Mouse (Mus musculus) heart, adult 2 months (tissue): ENCODE results near the gene Agxt2.

Source experiments
- CTCF ChIP-seq: fragments of 200-600 bp; IDR thresholded peaks from 2 replicates; pipeline ENCODE4 v1.8.1; 2022; ENCODE audit warnings: antibody characterized with exemption, mild to moderate bottlenecking, moderate library complexity
- EP300 ChIP-seq: fragments of 200-500 bp; IDR thresholded peaks from 2 replicates; pipeline ENCODE4 v1.6.1; 2011; ENCODE audit warnings: low read depth, low read length, control low read depth; ENCODE audit not compliant: insufficient read depth

DNA sequence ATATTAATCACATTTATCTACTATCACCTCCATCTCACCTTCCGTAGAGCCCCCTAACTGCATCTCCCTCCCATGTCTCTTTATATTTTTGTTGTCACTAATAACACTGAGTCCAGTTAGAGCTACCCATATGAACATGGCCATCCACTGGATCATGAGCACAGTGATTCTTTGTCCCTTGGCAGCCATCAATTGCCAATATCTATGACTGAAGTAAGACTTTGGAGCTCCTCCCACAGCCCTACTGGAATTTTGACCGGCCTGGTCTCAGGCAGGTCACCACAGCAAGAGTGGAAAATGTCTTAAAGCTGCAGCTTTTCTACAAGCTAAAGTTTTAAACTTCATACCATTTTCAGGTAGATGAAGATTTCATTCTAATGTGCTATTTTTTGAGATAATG lies 8.0 kb downstream of the Agxt2 start:
- TF ChIP-seq CTCF (no peak), EP300 (no peak)
